Mouse (Mus musculus): Measurements from ENCODE around the gene Rpgrip1l.

GRCm38 (mm10) chr8:91241873-91242519, 71.1 kb downstream of the Rpgrip1l start:
- no peak for TF ChIP-seq GATA1 (IDR thresholded peaks at IDR 0.05; ENCODE audit: borderline replicate concordance, low read length)
- TF ChIP-seq FLI1 (IDR thresholded peaks at IDR 0.05; ENCODE audit: low read length) = no peak
